17 mouse cellular contexts compared by ENCODE assay signal in the genomic region with DNA sequence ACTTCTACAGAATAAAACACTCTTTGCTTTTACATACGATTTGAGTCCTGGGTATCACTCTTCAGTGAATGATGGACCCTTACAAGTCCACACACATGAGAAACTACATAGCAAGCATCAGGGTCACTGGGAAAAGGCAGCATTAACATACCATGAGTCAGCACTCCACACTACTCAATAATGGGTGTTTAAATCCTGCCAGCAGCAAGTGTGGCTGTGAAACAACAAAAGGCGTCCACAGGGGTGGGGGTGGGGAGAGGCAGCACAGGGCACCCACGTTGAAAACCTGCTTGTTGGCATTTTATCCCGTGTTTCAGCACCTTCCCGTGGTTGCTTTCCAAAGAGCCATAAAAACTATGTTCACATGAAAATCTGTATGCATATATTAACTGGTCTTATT.
"Had no signal": no experiment of that assay in that cellular context is flagged by ENCODE, and none has a peak within 500 bp of the region (broad histone marks: within the 10 kb centered on the region; RNA-seq: fewer than 3 reads in every experiment).

No protein-coding gene starts in this region.

- H3K4me1 ChIP-seq: lung, embryonic 15.5 days; megakaryocyte, embryonic 14.5 days; neural tube, embryonic 12.5 days had no signal

- H3K9ac ChIP-seq: liver, postnatal 0 days; lung, embryonic 15.5 days; midbrain, embryonic 12.5 days; neural tube, embryonic 12.5 days; stomach, embryonic 15.5 days had no signal

- ATAC-seq: liver, postnatal 0 days; lung, postnatal 0 days had no signal

- H3K27me3 ChIP-seq: lung, embryonic 15.5 days; megakaryocyte, embryonic 14.5 days; midbrain, embryonic 12.5 days; neural tube, embryonic 12.5 days; stomach, embryonic 15.5 days had no signal

- H3K9me3 ChIP-seq: lung, embryonic 15.5 days; midbrain, embryonic 12.5 days; neural tube, embryonic 12.5 days; stomach, embryonic 15.5 days had no signal

- H3K4me2 ChIP-seq: lung, embryonic 15.5 days; midbrain, embryonic 12.5 days; neural tube, embryonic 12.5 days; stomach, embryonic 15.5 days had no signal

- H3K27ac ChIP-seq: lung, embryonic 15.5 days; macrophage; midbrain, embryonic 12.5 days; neural tube, embryonic 12.5 days; stomach, embryonic 15.5 days; stomach, postnatal 0 days had no signal

- H3K36me3 ChIP-seq: lung, embryonic 15.5 days; midbrain, embryonic 12.5 days; neural tube, embryonic 12.5 days; stomach, embryonic 15.5 days had no signal

- H3K4me3 ChIP-seq: lung, embryonic 15.5 days; megakaryocyte, embryonic 14.5 days; midbrain, embryonic 12.5 days; neural tube, embryonic 12.5 days; stomach, embryonic 15.5 days had no signal

- DNase-seq: liver, postnatal 0 days; lung, adult 2 months; lung, postnatal 14 days; lung, postnatal 36 days; midbrain, embryonic 14.5 days; right cerebral cortex, postnatal 14 days; thymus, adult 2 months; thymus, postnatal 25 days; thymus, postnatal 4 days had no signal
